Mouse (Mus musculus) kidney, embryonic 15.5 days (tissue): ENCODE measurements at regions not wholly inside any gene's neighbourhood (a gene's known extent, or its start where the extent isn't known, plus 50 kb on each side); places are given as distances from the start of the nearest gene placed in this dataset.

Experiments
- ATAC-seq: fragments of 200-750 bp; cut with Nextera tagmentation; replicated peaks from 2 replicates; pipeline ENCODE4 v1.8.0; 2017; ENCODE audit warnings: moderate TSS enrichment; ENCODE audit not compliant: low FRiP score
- H3K27ac ChIP-seq: fragments of 300-500 bp; sonication (generic); 2 replicates; pipeline ENCODE4 v1.5.1; 2015; ENCODE audit warnings: mild to moderate bottlenecking, inconsistent platforms
- H3K27me3 ChIP-seq: fragments of 300-500 bp; sonication (generic); 2 replicates; pipeline ENCODE4 v1.6.1; 2015; ENCODE audit warnings: inconsistent platforms
- H3K36me3 ChIP-seq: fragments of 300-500 bp; sonication (generic); 2 replicates; pipeline ENCODE4 v1.6.1; 2015; ENCODE audit warnings: inconsistent platforms
- H3K4me1 ChIP-seq: fragments of 300-500 bp; sonication (generic); 2 replicates; pipeline ENCODE4 v1.6.1; 2015; ENCODE audit warnings: inconsistent platforms
- H3K4me2 ChIP-seq: fragments of 300-500 bp; sonication (generic); 2 replicates; pipeline ENCODE4 v1.6.1; 2015; ENCODE audit warnings: moderate library complexity, mild to moderate bottlenecking, inconsistent platforms
- H3K4me3 ChIP-seq: fragments of 300-500 bp; sonication (generic); replicated peaks from 2 replicates; pipeline ENCODE4 v1.5.1; 2015; ENCODE audit warnings: mild to moderate bottlenecking, inconsistent platforms
- H3K9ac ChIP-seq: fragments of 300-500 bp; sonication (generic); 2 replicates; pipeline ENCODE4 v1.6.1; 2015; ENCODE audit warnings: mild to moderate bottlenecking, inconsistent platforms
- H3K9me3 ChIP-seq: fragments of 300-500 bp; sonication (generic); replicated peaks from 2 replicates; pipeline ENCODE4 v1.6.1; 2016; ENCODE audit warnings: inconsistent platforms
- WGBS: fragments of 180-500 bp; shearing (Covaris S2); methylation state at CpG from one replicate; pipeline ENCODE4 v1.1.7; 2015; ENCODE audit warnings: mixed read lengths; 5-methylcytosine and 5-hydroxymethylcytosine counted together

DNA sequence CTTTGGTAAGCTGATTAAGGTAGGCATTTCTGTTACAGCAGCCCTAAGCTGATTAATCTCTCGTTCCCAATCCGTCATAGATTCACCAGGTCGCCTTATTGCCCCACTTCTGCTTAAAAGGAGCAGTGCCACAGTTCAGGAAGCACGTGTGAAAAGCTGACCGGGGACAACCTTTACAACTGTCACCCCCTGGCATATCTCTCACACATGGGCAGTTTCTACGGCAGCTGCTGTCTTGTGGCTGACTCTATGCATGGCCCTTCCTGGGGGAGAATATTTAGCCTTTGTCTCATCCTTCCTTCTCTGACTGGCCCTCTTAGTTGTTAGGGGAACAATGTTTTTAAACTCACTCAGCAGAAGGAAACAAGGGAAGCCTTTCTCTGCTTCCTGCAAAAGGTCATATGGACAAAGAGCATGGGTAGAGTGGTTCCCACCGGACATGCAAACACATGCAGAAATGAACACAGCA, 290.9 kb upstream of the Rnaseh2b start:
- H3K9ac ChIP-seq, result no peak overlapping the region
- WGBS, result 27% methylated on average over 7 of the region's 7 CpGs
- H3K4me3 ChIP-seq, result no peak overlapping the region
- peak overlapping the region; percentile 75 for H3K27ac ChIP-seq
- no peaks in the 10 kb centered on the region for H3K9me3 ChIP-seq
- H3K4me2 ChIP-seq, result 0 out of 2 replicates have a peak overlapping the region, but pooled peaks have one; percentile 0
- peaks cover 22% of the 10 kb centered on the region for H3K4me1 ChIP-seq
- H3K36me3 ChIP-seq, result no peaks in the 10 kb centered on the region
- ATAC-seq, result no peak; the same call in 1 of the 2 replicates
- no peaks in the 10 kb centered on the region for H3K27me3 ChIP-seq

- H3K4me3 ChIP-seq, result no peak overlapping the region
- peak overlapping the region; percentile 75 for H3K27ac ChIP-seq
- H3K27me3 ChIP-seq, result no peaks in the 10 kb centered on the region
- 61% methylated on average over 5 of the region's 5 CpGs for WGBS
- no peaks in the 10 kb centered on the region for H3K9me3 ChIP-seq
- H3K36me3 ChIP-seq, result no peaks in the 10 kb centered on the region
- H3K9ac ChIP-seq, result no peak overlapping the region
- H3K4me2 ChIP-seq, result no peak overlapping the region
- H3K4me1 ChIP-seq, result peaks cover 22% of the 10 kb centered on the region
- peak; percentile 71 for ATAC-seq
Measured at GRCm38 (mm10) chr14:62002131-62002530, 290.3 kb upstream of the Rnaseh2b start.

DNA sequence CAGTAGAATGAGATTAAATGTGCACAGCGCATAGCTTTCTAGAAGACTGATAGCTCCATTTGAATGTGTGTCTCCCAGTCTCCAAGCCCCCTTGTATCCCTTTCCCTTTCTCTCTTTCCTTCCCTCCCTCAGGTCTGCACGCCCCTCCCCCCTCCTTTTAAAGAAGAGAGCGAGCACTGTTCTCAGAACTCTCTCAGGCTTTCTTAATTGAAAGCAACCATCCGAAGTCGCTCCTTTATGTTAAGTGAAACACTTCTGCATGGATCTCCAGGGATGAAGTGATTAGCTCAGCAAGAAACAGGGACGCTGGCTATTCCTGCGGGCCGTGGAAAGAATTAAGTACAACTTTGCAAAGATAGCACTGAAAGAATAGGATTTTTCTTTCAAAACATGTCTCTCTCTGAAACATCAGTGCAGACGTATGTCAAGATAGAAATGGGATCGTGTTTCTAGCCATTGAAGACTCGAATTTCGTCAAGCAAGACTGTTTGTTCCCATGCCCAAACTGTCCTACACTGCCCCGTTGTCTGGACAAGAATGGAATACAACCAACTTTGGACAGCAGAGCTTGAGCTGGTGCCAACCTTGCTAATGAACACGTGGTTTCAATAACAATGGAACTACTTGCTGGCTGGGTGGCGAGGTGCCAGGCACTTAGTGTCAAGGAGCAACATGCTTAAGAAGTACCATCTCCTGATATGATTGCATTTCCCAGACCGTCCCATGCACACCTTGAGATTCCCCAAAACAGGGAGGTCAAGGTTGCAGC, 289.2 kb upstream of the Rnaseh2b start:
- Histone ChIP-seq H3K9me3 (no peaks in the 10 kb centered on the region), H3K9ac (no peak overlapping the region), H3K27ac (peak overlapping the region; percentile 28), H3K4me1 (peaks cover 22% of the 10 kb centered on the region), H3K4me2 (no peak overlapping the region), H3K27me3 (no peaks in the 10 kb centered on the region), H3K36me3 (no peaks in the 10 kb centered on the region), H3K4me3 (no peak overlapping the region)
- ATAC-seq, result 0 out of 2 replicates have a peak, but pooled peaks have one; percentile 46
- 54% methylated on average over 16 of the region's 16 CpGs for WGBS

DNA sequence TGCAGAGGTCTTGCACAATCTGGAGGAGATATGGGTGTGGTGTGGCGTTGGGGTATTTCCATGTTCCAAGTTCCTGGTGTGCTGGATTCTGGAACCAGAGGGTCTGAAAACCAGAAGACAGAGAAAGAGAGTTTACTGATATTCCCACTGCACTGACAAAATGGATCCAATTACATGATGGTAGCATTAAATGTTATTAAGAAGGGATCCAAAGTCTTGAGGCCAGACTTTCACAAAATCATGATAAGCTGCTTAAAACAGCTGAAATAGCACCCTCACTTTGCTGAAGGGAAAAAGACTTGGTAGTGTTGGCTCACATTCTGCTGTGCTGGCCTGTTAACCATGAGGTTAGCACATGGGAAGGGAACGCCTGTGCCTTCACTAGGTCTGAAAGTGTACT, 288.6 kb upstream of the Rnaseh2b start:
- no peak overlapping the region for H3K4me3 ChIP-seq
- no peak overlapping the region for H3K9ac ChIP-seq
- no peaks in the 10 kb centered on the region for H3K9me3 ChIP-seq
- 89% methylated on average over 2 of the region's 2 CpGs for WGBS
- H3K4me1 ChIP-seq, result peaks cover 22% of the 10 kb centered on the region
- ATAC-seq, result no peak
- no peaks in the 10 kb centered on the region for H3K27me3 ChIP-seq
- no peak overlapping the region for H3K4me2 ChIP-seq
- peak overlapping the region; percentile 28; the same call in 1 of the 2 replicates for H3K27ac ChIP-seq
- no peaks in the 10 kb centered on the region for H3K36me3 ChIP-seq

DNA sequence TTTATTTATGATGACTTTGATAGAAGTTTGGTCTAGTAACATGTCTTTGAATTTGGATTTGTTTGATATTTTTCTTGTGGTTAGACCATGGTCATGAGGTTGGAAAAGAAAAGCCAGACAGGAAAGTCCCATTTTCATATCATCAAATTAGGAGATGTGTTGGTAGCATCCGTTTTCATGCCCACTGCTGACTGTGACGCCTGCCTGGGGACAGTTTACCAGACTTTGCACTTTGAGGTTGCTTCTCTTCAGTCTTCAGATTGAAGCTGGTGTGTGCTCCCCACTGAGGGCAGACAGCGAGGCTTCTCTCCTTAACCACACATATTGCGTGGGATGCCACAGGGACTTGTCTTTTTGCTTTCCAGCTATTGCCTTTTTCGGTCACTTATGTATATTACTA, 283.7 kb upstream of the Rnaseh2b start:
- 89% methylated on average over 5 of the region's 5 CpGs for WGBS
- H3K4me3 ChIP-seq, result no peak overlapping the region

GRCm38 (mm10) chr14:62018804-62019203, 273.6 kb upstream of the Rnaseh2b start:
- no peaks in the 10 kb centered on the region for H3K9me3 ChIP-seq
- ATAC-seq, result no peak
- no peak overlapping the region for H3K27ac ChIP-seq
- no peak overlapping the region for H3K4me3 ChIP-seq
- H3K4me2 ChIP-seq, result no peak overlapping the region
- H3K9ac ChIP-seq, result no peak overlapping the region
- no peaks in the 10 kb centered on the region for H3K36me3 ChIP-seq
- no peaks in the 10 kb centered on the region for H3K27me3 ChIP-seq
- WGBS, result 89% methylated on average over 4 of the region's 4 CpGs
- H3K4me1 ChIP-seq, result peaks cover 19% of the 10 kb centered on the region; the same call in 1 of the 2 replicates

More for the DNA sequence above, 283.7 kb upstream of the Rnaseh2b start:
- no peak overlapping the region for H3K4me2 ChIP-seq
- H3K9me3 ChIP-seq, result no peaks in the 10 kb centered on the region
- no peak overlapping the region for H3K9ac ChIP-seq
- no peak for ATAC-seq
- no peak overlapping the region for H3K27ac ChIP-seq
- H3K4me1 ChIP-seq, result peaks cover under 1% of the 10 kb centered on the region; the same call in 1 of the 2 replicates
- H3K36me3 ChIP-seq, result no peaks in the 10 kb centered on the region
- no peaks in the 10 kb centered on the region for H3K27me3 ChIP-seq

- no peak for ATAC-seq
- Histone ChIP-seq H3K27ac (no peak overlapping the region), H3K4me3 (no peak overlapping the region), H3K36me3 (no peaks in the 10 kb centered on the region), H3K4me2 (no peak overlapping the region), H3K9me3 (no peaks in the 10 kb centered on the region), H3K4me1 (peaks cover 19% of the 10 kb centered on the region; the same call in 1 of the 2 replicates), H3K27me3 (no peaks in the 10 kb centered on the region), H3K9ac (no peak overlapping the region)
- 52% methylated on average over 3 of the region's 3 CpGs for WGBS
Measured at GRCm38 (mm10) chr14:62020996-62021395, 271.4 kb upstream of the Rnaseh2b start.

DNA sequence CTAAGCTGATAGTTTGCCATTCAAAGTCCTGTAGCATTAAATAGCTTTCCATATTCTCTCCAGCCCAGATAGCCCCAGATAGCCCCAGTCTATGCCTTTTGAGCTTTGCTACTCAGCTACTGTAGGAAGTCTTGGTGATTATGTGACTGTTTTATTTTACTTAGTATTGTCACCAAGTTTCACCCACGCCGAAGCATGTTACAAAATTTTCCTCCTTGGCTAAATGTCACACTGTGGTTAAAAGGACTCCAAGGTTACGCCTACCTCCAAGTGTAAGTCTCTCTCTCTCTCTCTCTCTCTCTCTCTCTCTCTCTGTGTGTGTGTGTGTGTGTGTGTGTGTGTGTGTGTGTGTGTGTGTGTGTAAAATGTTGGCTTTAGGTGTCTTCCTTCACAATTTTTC, 270.2 kb upstream of the Rnaseh2b start:
- Histone ChIP-seq H3K36me3 (no peaks in the 10 kb centered on the region), H3K9me3 (no peaks in the 10 kb centered on the region), H3K27ac (no peak overlapping the region), H3K4me3 (no peak overlapping the region), H3K27me3 (no peaks in the 10 kb centered on the region), H3K4me2 (no peak overlapping the region), H3K9ac (no peak overlapping the region), H3K4me1 (peaks cover 19% of the 10 kb centered on the region; the same call in 1 of the 2 replicates)
- 90% methylated on average over 3 of the region's 3 CpGs for WGBS
- ATAC-seq, result no peak

DNA sequence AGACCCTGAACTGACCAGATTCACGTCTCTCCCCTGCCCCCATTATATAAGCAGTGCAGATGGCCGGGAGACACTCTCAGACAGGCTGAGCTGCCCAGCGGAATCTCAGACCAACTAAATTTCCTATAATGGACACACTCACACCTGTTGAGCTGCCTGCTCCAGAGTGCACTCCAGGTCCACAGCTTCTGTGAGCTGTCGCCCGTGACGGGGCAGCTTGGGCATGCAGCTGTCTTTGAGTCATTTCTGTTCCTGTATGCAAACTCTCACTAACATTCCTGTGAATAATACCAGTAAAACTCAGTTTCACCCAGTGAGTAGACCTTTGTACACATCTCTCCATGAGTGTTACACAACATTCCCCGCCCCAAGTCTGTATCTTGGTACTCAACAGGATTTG, 269.4 kb upstream of the Rnaseh2b start:
- ATAC-seq, result peak; percentile 67
- H3K4me1 ChIP-seq, result peaks cover 19% of the 10 kb centered on the region; the same call in 1 of the 2 replicates
- no peak overlapping the region for H3K4me3 ChIP-seq
- no peaks in the 10 kb centered on the region for H3K9me3 ChIP-seq
- H3K27ac ChIP-seq, result 0 out of 2 replicates have a peak overlapping the region, but pooled peaks have one; percentile 11
- whole genome bisulfite sequencing, result 56% methylated on average over 7 of the region's 7 CpGs
- no peaks in the 10 kb centered on the region for H3K36me3 ChIP-seq
- H3K27me3 ChIP-seq, result no peaks in the 10 kb centered on the region
- no peak overlapping the region for H3K4me2 ChIP-seq
- H3K9ac ChIP-seq, result no peak overlapping the region

- H3K4me1 ChIP-seq, result peaks cover 4% of the 10 kb centered on the region; the same call in 1 of the 2 replicates
- no peaks in the 10 kb centered on the region for H3K27me3 ChIP-seq
- ATAC-seq, result no peak
- H3K4me2 ChIP-seq, result no peak overlapping the region
- no peak overlapping the region for H3K4me3 ChIP-seq
- no peaks in the 10 kb centered on the region for H3K9me3 ChIP-seq
- WGBS, result 75% methylated on average over 8 of the region's 8 CpGs
- H3K27ac ChIP-seq, result no peak overlapping the region
- H3K9ac ChIP-seq, result no peak overlapping the region
- no peaks in the 10 kb centered on the region for H3K36me3 ChIP-seq
Measured at GRCm38 (mm10) chr14:62027751-62028279, 264.6 kb upstream of the Rnaseh2b start.

- Histone ChIP-seq H3K4me2 (no peak overlapping the region), H3K4me1 (no peaks in the 10 kb centered on the region), H3K9me3 (no peaks in the 10 kb centered on the region), H3K27ac (no peak overlapping the region), H3K4me3 (no peak overlapping the region), H3K36me3 (no peaks in the 10 kb centered on the region), H3K27me3 (no peaks in the 10 kb centered on the region), H3K9ac (no peak overlapping the region)
- 80% methylated on average over 7 of the region's 7 CpGs for WGBS
- no peak for ATAC-seq
Measured at GRCm38 (mm10) chr14:62030059-62030458, 262.3 kb upstream of the Rnaseh2b start.

DNA sequence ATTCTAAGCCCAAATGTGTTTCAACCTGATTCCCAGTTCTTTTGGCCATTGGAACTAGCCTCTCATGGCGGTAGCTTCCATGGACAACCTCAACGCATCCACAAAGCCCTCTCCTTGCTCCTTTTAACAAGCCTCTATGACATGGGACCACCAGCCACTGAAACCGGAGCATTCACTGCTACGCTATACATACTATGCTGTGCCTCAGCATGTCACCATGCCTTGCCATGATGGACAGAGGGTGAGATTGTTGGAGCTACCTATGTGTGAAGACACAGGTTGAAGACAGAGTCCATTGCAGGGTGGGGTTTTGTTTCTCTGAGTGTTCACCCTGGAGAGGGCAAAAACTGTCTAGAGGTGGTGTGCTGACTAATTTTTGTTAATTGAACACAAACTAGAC, 258.7 kb upstream of the Rnaseh2b start:
- no peaks in the 10 kb centered on the region for H3K9me3 ChIP-seq
- no peak overlapping the region for H3K9ac ChIP-seq
- ATAC-seq, result no peak
- 95% methylated on average over 4 of the region's 4 CpGs for WGBS
- H3K4me1 ChIP-seq, result no peaks in the 10 kb centered on the region
- no peaks in the 10 kb centered on the region for H3K36me3 ChIP-seq
- H3K27me3 ChIP-seq, result no peaks in the 10 kb centered on the region
- H3K4me3 ChIP-seq, result no peak overlapping the region
- no peak overlapping the region for H3K27ac ChIP-seq
- H3K4me2 ChIP-seq, result no peak overlapping the region
